Mouse (Mus musculus): ENCODE measurements at regions not wholly inside any gene's neighbourhood (a gene's known extent, or its start where the extent isn't known, plus 50 kb on each side); places are given as distances from the start of the nearest gene placed in this dataset.

DNA sequence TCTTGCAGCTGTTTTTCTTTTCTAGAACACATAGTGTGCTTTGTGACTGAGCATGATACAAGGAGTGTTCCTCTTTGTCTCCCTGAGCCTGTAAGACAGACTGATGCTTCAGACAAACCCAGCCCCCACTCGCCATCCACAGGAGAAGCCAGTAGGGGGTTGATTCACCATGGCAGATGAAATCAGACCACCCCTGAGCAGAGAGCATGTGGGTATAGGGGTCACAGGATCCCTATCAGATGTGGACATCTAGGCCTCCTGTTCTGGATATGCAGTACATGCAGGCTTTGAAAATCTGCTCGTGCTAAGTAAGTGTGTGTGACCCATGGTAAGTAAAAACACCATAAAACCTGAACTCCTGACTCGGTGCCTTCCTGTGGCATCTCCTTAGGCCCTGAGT lies 153.0 kb downstream of the Chic2 start:
- H3K4me3 ChIP-seq (ENCODE audit: insufficient read depth, low read depth, low read length), result no peak overlapping the region
- no peaks in the 10 kb centered on the region for H3K36me3 ChIP-seq (ENCODE audit: control insufficient read depth, insufficient read depth, low read length)
- TF ChIP-seq CTCF (conservative IDR thresholded peaks at IDR 0.05; ENCODE audit: insufficient read depth, insufficient read length, low read depth, low read length), result no peak
- TF ChIP-seq POLR2A (IDR thresholded peaks at IDR 0.05; ENCODE audit: low read depth, low read length), result no peak
- H3K4me1 ChIP-seq (ENCODE audit: control insufficient read depth, insufficient read depth, low read length), result no peaks in the 10 kb centered on the region
- 46% methylated on average over 3 of the region's 3 CpGs for WGBS
- no peak overlapping the region for H3K27ac ChIP-seq (ENCODE audit: insufficient read depth, low read depth, low read length)
- no peak for DNase-seq
- H3K27me3 ChIP-seq (replicated peaks; ENCODE audit: control insufficient read depth, insufficient read depth, low read length), result no peaks in the 10 kb centered on the region

DNA sequence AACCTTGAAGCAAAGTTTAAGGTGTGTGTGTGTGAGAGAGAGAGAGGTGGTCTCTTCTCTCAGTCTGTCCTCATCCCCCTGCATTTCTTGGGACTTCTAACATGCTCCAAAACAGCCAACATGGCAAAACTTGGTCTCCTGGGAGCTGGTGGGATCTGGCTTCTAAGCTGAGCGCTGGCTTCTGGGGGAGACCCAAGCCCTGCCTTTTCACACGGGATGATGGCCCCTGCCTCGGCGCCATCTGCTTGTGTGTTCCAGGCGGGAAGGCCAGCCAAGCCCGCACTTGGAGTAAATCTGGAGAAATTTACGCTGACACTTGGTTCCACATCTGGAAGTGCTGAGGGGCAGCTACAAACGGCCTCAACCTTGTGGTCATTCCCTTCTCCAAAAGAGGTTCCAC lies 155.6 kb downstream of the Chic2 start:
- Histone ChIP-seq H3K27ac (ENCODE audit: insufficient read depth, low read depth, low read length) (no peak overlapping the region), H3K4me3 (ENCODE audit: insufficient read depth, low read depth, low read length) (no peak overlapping the region), H3K27me3 (replicated peaks; ENCODE audit: control insufficient read depth, insufficient read depth, low read length) (no peaks in the 10 kb centered on the region), H3K36me3 (ENCODE audit: control insufficient read depth, insufficient read depth, low read length) (no peaks in the 10 kb centered on the region), H3K4me1 (ENCODE audit: control insufficient read depth, insufficient read depth, low read length) (no peaks in the 10 kb centered on the region)
- no peak for TF ChIP-seq CTCF (conservative IDR thresholded peaks at IDR 0.05; ENCODE audit: insufficient read depth, insufficient read length, low read depth, low read length)
- no peak for TF ChIP-seq POLR2A (IDR thresholded peaks at IDR 0.05; ENCODE audit: low read depth, low read length)
- no peak for DNase-seq
- WGBS, result 73% methylated on average over 8 of the region's 8 CpGs

GRCm38 (mm10) chr5:74885958-74886357 lies 158.6 kb downstream of the Chic2 start:
- Histone ChIP-seq H3K27ac (ENCODE audit: insufficient read depth, low read depth, low read length) (no peak overlapping the region), H3K4me1 (ENCODE audit: control insufficient read depth, insufficient read depth, low read length) (no peaks in the 10 kb centered on the region), H3K36me3 (ENCODE audit: control insufficient read depth, insufficient read depth, low read length) (no peaks in the 10 kb centered on the region), H3K27me3 (replicated peaks; ENCODE audit: control insufficient read depth, insufficient read depth, low read length) (no peaks in the 10 kb centered on the region), H3K4me3 (ENCODE audit: insufficient read depth, low read depth, low read length) (no peak overlapping the region)
- WGBS, result 88% methylated on average over 3 of the region's 3 CpGs
- no peak for DNase-seq
- TF ChIP-seq CTCF (conservative IDR thresholded peaks at IDR 0.05; ENCODE audit: insufficient read depth, insufficient read length, low read depth, low read length) (no peak), POLR2A (IDR thresholded peaks at IDR 0.05; ENCODE audit: low read depth, low read length) (no peak)

DNA sequence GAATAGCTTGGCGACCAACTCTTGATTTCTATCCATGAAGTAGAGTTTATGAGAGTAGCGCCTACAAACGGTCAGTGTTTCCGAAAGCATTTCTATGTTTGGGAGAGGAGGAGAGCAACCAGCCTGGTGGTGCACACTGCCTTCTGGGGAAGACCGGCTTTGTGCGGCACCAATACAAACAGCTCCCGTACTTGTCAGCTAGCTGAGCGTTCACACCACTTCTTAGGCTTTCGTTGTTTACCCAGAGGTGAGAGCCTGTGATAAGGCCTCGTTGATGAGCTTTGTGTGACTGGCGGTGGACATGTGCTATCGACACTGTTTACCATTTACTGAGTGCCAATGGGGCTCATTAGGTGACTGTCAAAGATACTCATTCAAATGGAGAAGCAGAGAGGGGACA lies 162.0 kb downstream of the Chic2 start:
- 64% methylated on average over 12 of the region's 12 CpGs for WGBS
- no peak overlapping the region for H3K4me3 ChIP-seq (ENCODE audit: insufficient read depth, low read depth, low read length)
- no peaks in the 10 kb centered on the region for H3K36me3 ChIP-seq (ENCODE audit: control insufficient read depth, insufficient read depth, low read length)
- no peak for DNase-seq
- no peak overlapping the region for H3K27ac ChIP-seq (ENCODE audit: insufficient read depth, low read depth, low read length)
- no peaks in the 10 kb centered on the region for H3K27me3 ChIP-seq (replicated peaks; ENCODE audit: control insufficient read depth, insufficient read depth, low read length)
- no peaks in the 10 kb centered on the region for H3K4me1 ChIP-seq (ENCODE audit: control insufficient read depth, insufficient read depth, low read length)
- TF ChIP-seq POLR2A (IDR thresholded peaks at IDR 0.05; ENCODE audit: low read depth, low read length), result no peak
- no peak for TF ChIP-seq CTCF (conservative IDR thresholded peaks at IDR 0.05; ENCODE audit: insufficient read depth, insufficient read length, low read depth, low read length)

DNA sequence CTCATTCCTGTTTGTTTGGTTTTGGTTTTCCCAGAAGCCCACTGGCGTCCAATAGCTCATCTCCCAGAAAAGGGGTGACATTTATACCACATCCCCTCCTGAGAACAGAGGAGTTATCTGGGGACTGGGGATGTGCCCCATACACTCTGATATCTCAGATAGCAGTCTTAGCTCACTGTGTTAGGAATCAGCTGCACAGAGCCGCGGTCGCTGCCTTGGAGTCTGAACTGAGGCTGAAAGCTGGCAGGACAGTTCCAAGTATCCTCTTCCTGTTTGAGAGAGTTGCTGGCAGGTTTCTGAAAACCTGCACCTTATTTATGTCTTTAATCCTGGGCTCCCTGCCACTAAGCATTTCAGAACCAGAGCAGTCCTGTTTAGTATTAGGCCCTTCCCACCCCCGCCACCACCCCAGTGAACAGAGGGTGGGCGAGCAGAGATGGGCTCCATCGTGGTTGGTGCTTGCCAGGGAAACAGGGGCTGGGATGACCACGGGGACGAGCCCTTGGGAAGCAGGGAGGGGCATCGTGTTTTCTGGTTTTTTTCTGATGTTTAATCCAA lies 163.8 kb downstream of the Chic2 start:
- 58% methylated on average over 10 of the region's 10 CpGs for WGBS
- Histone ChIP-seq H3K27ac (ENCODE audit: insufficient read depth, low read depth, low read length) (no peak overlapping the region), H3K36me3 (ENCODE audit: control insufficient read depth, insufficient read depth, low read length) (no peaks in the 10 kb centered on the region), H3K4me3 (ENCODE audit: insufficient read depth, low read depth, low read length) (no peak overlapping the region), H3K27me3 (replicated peaks; ENCODE audit: control insufficient read depth, insufficient read depth, low read length) (no peaks in the 10 kb centered on the region), H3K4me1 (ENCODE audit: control insufficient read depth, insufficient read depth, low read length) (no peaks in the 10 kb centered on the region)
- TF ChIP-seq POLR2A (IDR thresholded peaks at IDR 0.05; ENCODE audit: low read depth, low read length) (no peak), CTCF (conservative IDR thresholded peaks at IDR 0.05; ENCODE audit: insufficient read depth, insufficient read length, low read depth, low read length) (no peak)
- peak; percentile 14 for DNase-seq

GRCm38 (mm10) chr5:74880048-74880437 lies 164.5 kb downstream of the Chic2 start:
- 93% methylated on average over 6 of the region's 6 CpGs for WGBS
- Histone ChIP-seq H3K27me3 (replicated peaks; ENCODE audit: control insufficient read depth, insufficient read depth, low read length) (no peaks in the 10 kb centered on the region), H3K36me3 (ENCODE audit: control insufficient read depth, insufficient read depth, low read length) (no peaks in the 10 kb centered on the region), H3K27ac (ENCODE audit: insufficient read depth, low read depth, low read length) (no peak overlapping the region), H3K4me3 (ENCODE audit: insufficient read depth, low read depth, low read length) (no peak overlapping the region), H3K4me1 (ENCODE audit: control insufficient read depth, insufficient read depth, low read length) (no peaks in the 10 kb centered on the region)
- DNase-seq, result no peak
- TF ChIP-seq CTCF (conservative IDR thresholded peaks at IDR 0.05; ENCODE audit: insufficient read depth, insufficient read length, low read depth, low read length) (no peak), POLR2A (IDR thresholded peaks at IDR 0.05; ENCODE audit: low read depth, low read length) (no peak)

DNA sequence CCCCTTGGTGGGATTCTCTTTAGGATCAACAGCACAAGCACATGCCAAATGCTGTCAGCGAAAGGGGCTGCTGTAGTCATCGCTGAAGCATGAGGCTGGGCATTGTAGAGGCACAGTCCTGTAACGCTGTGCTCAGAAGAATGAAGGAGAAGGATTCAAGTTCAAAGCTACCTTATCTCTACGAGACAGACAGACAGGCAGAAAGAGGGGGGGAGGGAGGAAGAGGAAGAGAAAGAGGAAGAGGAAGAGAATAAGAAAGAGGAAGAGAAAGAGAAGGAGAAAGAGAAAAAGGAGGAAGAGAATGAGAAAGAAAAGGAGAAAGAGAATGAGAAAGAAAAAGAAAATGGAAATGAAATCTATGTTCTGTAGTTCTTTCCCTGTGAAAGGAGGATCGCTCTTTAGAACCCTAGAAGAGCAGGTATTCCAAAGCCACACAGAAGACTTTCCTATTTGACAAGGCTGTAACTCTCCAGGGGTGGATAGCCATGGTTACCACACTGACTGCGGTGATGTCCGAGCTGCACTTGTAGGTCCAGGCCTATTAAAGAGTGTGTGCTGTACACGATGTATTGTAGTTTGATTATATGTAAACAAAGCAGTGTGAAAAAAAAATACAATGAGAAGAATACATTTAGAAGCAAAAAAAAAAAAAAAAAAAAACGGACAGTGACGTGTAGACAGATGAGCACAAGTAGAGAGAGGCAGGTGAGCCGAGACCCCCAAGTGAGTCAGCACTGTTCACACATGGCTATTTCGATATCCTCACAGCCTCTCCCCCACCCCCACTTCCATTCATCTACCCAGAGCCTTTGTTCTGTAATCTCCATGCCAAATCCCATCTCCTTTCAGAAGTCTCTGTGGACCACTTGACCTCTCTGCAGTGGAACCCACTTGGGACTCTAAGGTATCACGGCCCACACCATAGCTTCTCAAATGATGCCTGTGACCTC lies 165.2 kb downstream of the Chic2 start:
- no peak overlapping the region for H3K4me3 ChIP-seq (ENCODE audit: insufficient read depth, low read depth, low read length)
- H3K27me3 ChIP-seq (replicated peaks; ENCODE audit: control insufficient read depth, insufficient read depth, low read length), result no peaks in the 10 kb centered on the region
- 89% methylated on average over 13 of the region's 13 CpGs for WGBS
- no peak overlapping the region for H3K27ac ChIP-seq (ENCODE audit: insufficient read depth, low read depth, low read length)
- H3K4me1 ChIP-seq (ENCODE audit: control insufficient read depth, insufficient read depth, low read length), result 0 out of 2 replicates have a peak, but pooled peaks cover 2% of the 10 kb centered on the region
- DNase-seq, result no peak
- no peak for TF ChIP-seq CTCF (conservative IDR thresholded peaks at IDR 0.05; ENCODE audit: insufficient read depth, insufficient read length, low read depth, low read length)
- TF ChIP-seq POLR2A (IDR thresholded peaks at IDR 0.05; ENCODE audit: low read depth, low read length), result no peak
- no peaks in the 10 kb centered on the region for H3K36me3 ChIP-seq (ENCODE audit: control insufficient read depth, insufficient read depth, low read length)

All from kidney, adult 2 months (tissue).